Mouse (Mus musculus) left cerebral cortex, adult 6 months (tissue): ENCODE results near the gene Pald1. TPM values are rescaled to one million over a fixed set of nuclear protein-coding genes. Genes with fewer than 3 reads are reported as not detected.

ENCODE experiments used
- long read RNA-seq, 2 experiments: library from polyadenylated mRNA; unstranded; transcript quantifications; one replicate each; pipeline ENCODE4 v2.0.0; 2019 to 2020
- polyA plus RNA-seq: library from polyadenylated mRNA; unstranded; fragments of <200 nt; fragmentation: Nextera tagmentation; gene quantifications from 2 replicates; pipeline ENCODE4 v1.2.3, GENCODE M21; 2021

The Pald1 gene
- 2.4 and 2.8 TPM in 2 replicates for polyA plus RNA-seq
- long read RNA-seq, experiment 1, full-length matches to known transcripts: 9 of 32 reads
- long read RNA-seq, experiment 1, partial matches to known transcripts: 11 of 32 reads
- long read RNA-seq, experiment 1, other reads (novel, unspliced or antisense): 12 of 32 reads
- long read RNA-seq, experiment 2, partial matches to known transcripts: 0 of 3 reads
- long read RNA-seq, experiment 2, other reads (novel, unspliced or antisense): 3 of 3 reads

DNA sequence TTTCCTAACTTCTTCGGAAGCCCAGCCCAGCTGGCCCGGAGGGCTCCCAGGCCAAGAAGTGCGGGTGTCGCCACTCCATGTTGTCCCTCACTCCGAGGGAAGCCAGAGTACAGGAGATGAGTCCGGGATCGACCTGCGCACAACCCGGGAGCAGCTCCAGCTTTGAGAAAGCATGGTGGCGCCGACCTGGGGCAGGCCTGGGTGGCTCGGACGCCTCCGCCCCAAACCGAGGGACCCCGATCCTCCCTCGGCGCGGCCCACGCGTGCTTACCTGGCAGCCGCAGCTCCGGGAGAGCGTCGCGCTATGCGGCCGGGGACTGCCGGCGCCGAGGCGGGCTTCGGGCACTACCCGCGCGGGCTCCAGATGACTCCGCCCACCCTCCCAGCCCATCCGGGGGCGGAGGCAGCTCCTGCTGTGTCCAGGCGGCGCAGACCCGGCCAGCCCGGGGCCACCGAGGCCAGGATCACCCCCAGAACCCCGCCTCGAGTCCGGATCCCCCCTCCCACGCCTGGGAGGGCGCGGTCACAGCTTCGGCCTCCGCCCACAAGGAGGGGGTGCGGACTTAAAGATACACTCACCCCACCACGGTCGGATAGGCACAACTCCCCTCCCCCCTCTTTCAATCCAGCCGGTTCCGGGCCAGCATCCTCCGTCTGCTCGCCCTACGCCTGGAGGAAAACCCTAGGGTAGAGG, at the start of gene Pald1:
Gene Pald1, minus strand, starts transcription at position 510 of the 694 bp plus-strand sequence.

DNA sequence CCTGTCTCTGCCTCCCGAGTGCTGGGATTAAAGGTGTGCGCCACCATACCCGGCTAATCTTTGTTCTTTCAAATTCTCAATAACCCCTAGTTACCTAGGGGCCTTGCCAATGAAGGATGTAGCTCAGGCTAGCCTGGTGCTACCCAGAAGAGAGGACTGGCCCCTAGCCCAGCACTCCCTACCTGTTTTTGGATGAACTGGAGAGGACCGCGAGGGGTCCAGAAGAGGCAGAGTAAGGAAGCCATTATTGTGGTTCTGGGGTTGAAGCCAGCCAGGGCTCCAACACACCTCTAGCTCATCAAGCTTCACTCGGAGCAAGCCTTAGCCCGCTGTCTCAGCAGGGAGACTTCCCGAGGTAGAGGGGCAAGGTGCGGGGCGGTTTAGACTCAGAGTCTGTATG, 34.3 kb upstream of the Pald1 start, which contains the start of gene Nodal:
Gene Nodal, plus strand, starts transcription at position 301 of the 400 bp plus-strand sequence.

DNA sequence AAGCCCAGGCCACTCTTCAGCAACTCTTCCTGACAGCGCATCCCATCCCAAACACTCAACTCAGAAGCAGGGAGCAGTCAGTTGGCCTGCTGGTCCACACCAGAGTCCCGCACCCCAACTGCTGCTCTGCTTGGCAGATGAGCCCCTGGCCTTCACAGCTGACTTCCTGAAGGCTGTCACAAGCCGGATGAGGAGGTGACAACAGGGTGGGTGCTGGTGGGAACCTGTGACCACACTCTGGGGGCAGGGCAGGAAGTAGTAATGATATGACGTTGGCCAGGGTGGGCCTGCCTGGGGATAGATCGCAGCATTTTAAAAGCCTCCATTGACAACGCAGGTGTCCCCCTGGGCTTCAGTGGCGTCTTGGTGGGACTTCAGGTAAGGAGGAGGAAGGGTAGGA, 85.9 kb downstream of the Pald1 start, which contains the start of gene Prf1:
Gene Prf1, plus strand, starts transcription at position 357 of the 400 bp plus-strand sequence.

DNA sequence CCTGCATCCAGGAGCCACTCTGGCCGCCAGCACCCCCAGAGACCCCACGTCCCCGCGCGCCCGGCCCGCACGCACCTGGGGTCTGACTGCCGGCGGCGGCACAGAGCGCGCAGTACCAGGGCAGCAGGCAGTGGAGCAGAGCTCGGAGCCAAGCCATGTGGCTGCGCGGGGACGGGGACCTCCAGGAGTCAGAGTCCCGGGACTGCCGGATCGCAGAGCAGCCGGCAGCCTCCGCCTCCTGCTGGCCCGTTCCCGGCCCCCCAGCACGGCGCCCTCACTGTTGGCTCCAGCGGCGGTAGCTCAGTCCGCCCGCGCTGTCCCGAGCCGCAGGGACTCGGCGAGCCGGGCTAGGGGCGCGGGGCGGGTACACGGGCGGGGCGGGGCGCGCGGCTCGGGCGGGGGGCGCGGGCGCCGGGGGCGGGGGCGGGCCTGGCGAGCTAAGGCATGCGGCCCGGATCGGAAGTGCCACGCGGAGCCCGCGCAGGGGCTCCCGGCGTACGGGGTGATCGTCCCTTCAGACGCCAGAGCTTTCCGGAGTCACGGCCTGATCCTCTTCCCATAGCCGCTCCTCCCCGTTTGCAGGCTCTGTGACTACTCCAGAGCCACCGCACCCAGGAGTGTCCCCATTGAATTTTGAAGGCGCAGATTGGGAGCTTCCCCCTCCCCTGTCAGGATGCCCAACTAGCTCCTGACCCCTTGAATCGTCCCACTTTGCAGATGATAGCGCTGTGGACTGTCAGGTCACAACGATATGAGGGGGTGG, 110.1 kb downstream of the Pald1 start, which contains the start of gene Adamts14:
Gene Adamts14, minus strand, starts transcription at position 358 of the 763 bp plus-strand sequence.

Other genes with a start within 250 kb of the Pald1 start
- 11.6 and 13.1 TPM in 2 replicates for gene Sgpl1, start 235.8 kb downstream of the Pald1 start, polyA plus RNA-seq
- gene Tbata, start 211.6 kb downstream of the Pald1 start, polyA plus RNA-seq: 3.1 and 3.8 TPM in 2 replicates
- gene Adamts14, start 110.1 kb downstream of the Pald1 start, polyA plus RNA-seq: 0.04 TPM in 1 of 2 replicates, not detected in the other
- gene Prf1, start 85.7 kb downstream of the Pald1 start, polyA plus RNA-seq: not detected in 2 replicates
- gene Nodal, start 34.4 kb upstream of the Pald1 start, polyA plus RNA-seq: 0.37 and 0.44 TPM in 2 replicates
- 5.9 and 34.2 TPM in 2 replicates for gene Eif4ebp2, start 69.1 kb upstream of the Pald1 start, polyA plus RNA-seq
- 6.0 and 12.1 TPM in 2 replicates for gene Lrrc20, start 92.3 kb upstream of the Pald1 start, polyA plus RNA-seq
- gene Npffr1, start 212.0 kb upstream of the Pald1 start, polyA plus RNA-seq: 0.67 and 0.89 TPM in 2 replicates